Mouse (Mus musculus) gastrocnemius, postnatal 36 days (tissue): ENCODE data around the gene 4930595D18Rik. TPM values are rescaled to one million over a fixed set of nuclear protein-coding genes. Genes with fewer than 3 reads are reported as not detected.

Experiments used
- DNase-seq, 2 experiments: peaks; one replicate each; pipeline ENCODE4 v3.0.0; 2022
- intact Hi-C: fragments of 180-260 bp; cut with DNase I; formaldehyde crosslinking; loops from one replicate; pipeline ENCODE4 v1.15.1; 2025
- long read RNA-seq, 2 experiments: library from polyadenylated mRNA; stranded (forward); transcript quantifications; one replicate each; pipeline ENCODE4 v2.0.0; 2021
- total RNA-seq, 2 experiments: library from RNA; stranded (reverse); gene quantifications; 2 replicates each; pipeline ENCODE4 v1.2.3; 2021

4930595D18Rik gene
- total RNA-seq, result not detected
- long read RNA-seq, experiment 1, result 0 reads
- long read RNA-seq, experiment 2, result 0 reads

- no peak for DNase-seq
- intact Hi-C loops, result no loop called here
These were observed at the start of gene 4930595D18Rik for GRCm38 (mm10) chr12:111184476-111184875. Gene 4930595D18Rik (minus strand): TSS chr12:111184491.

GRCm38 (mm10) chr12:111233798-111234197 is 49.5 kb upstream of the 4930595D18Rik start:
- intact Hi-C loops, result no loop called here
- no peak for DNase-seq

- DNase-seq, result no peak
- intact Hi-C loops, result no loop called here
These were observed 46.5 kb upstream of the 4930595D18Rik start for GRCm38 (mm10) chr12:111230793-111231192.

GRCm38 (mm10) chr12:111228488-111228887 is 44.2 kb upstream of the 4930595D18Rik start:
- intact Hi-C loops, result no loop called here
- no peak for DNase-seq

GRCm38 (mm10) chr12:111227410-111227809 is 43.1 kb upstream of the 4930595D18Rik start:
- intact Hi-C loops, result no loop called here
- DNase-seq, result no peak

GRCm38 (mm10) chr12:111225197-111225780 is 41.0 kb upstream of the 4930595D18Rik start:
- no peak for DNase-seq
- intact Hi-C loops, result no loop called here

GRCm38 (mm10) chr12:111218867-111219266 is 34.6 kb upstream of the 4930595D18Rik start:
- intact Hi-C loops, result no loop called here
- no peak for DNase-seq

- no peak for DNase-seq
- intact Hi-C loops, result no loop called here
These were observed 27.4 kb upstream of the 4930595D18Rik start for GRCm38 (mm10) chr12:111211729-111212128.

- DNase-seq, result no peak
- intact Hi-C loops, result no loop called here
These were observed 23.4 kb upstream of the 4930595D18Rik start for GRCm38 (mm10) chr12:111207641-111208040.

GRCm38 (mm10) chr12:111203945-111204344 is 19.7 kb upstream of the 4930595D18Rik start:
- no peak for DNase-seq
- intact Hi-C loops, result no loop called here

- no peak for DNase-seq
- intact Hi-C loops, result no loop called here
These were observed 18.8 kb upstream of the 4930595D18Rik start for GRCm38 (mm10) chr12:111203076-111203475.

GRCm38 (mm10) chr12:111196548-111196947 is 12.3 kb upstream of the 4930595D18Rik start:
- DNase-seq, result no peak
- intact Hi-C loops, result no loop called here

GRCm38 (mm10) chr12:111193331-111193730 is 9.0 kb upstream of the 4930595D18Rik start:
- intact Hi-C loops, result no loop called here
- DNase-seq, result no peak

GRCm38 (mm10) chr12:111192777-111193176 is 8.5 kb upstream of the 4930595D18Rik start:
- no peak for DNase-seq
- intact Hi-C loops, result no loop called here

- DNase-seq, result no peak
- intact Hi-C loops, result no loop called here
These were observed 6.6 kb upstream of the 4930595D18Rik start for GRCm38 (mm10) chr12:111190891-111191290.

GRCm38 (mm10) chr12:111190355-111190754 is 6.1 kb upstream of the 4930595D18Rik start:
- intact Hi-C loops, result no loop called here
- DNase-seq, result no peak

GRCm38 (mm10) chr12:111188295-111188694 is 4.0 kb upstream of the 4930595D18Rik start:
- intact Hi-C loops, result no loop called here
- DNase-seq, result no peak

GRCm38 (mm10) chr12:111186986-111187385 is 2.7 kb upstream of the 4930595D18Rik start:
- intact Hi-C loops, result no loop called here
- no peak for DNase-seq

- DNase-seq, result no peak
- intact Hi-C loops, result no loop called here
These were observed 1.9 kb downstream of the 4930595D18Rik start for GRCm38 (mm10) chr12:111182378-111182777.

- DNase-seq, result no peak
- intact Hi-C loops, result no loop called here
These were observed 2.4 kb downstream of the 4930595D18Rik start for GRCm38 (mm10) chr12:111181848-111182247.

- DNase-seq, result no peak
- intact Hi-C loops, result no loop called here
These were observed 5.5 kb downstream of the 4930595D18Rik start for GRCm38 (mm10) chr12:111178772-111179171.

- intact Hi-C loops, result no loop called here
- DNase-seq, result no peak
These were observed 15.4 kb downstream of the 4930595D18Rik start for GRCm38 (mm10) chr12:111168891-111169290.
